Comparison of ENCODE assay signal across 6 mouse cellular contexts in the genomic region with DNA sequence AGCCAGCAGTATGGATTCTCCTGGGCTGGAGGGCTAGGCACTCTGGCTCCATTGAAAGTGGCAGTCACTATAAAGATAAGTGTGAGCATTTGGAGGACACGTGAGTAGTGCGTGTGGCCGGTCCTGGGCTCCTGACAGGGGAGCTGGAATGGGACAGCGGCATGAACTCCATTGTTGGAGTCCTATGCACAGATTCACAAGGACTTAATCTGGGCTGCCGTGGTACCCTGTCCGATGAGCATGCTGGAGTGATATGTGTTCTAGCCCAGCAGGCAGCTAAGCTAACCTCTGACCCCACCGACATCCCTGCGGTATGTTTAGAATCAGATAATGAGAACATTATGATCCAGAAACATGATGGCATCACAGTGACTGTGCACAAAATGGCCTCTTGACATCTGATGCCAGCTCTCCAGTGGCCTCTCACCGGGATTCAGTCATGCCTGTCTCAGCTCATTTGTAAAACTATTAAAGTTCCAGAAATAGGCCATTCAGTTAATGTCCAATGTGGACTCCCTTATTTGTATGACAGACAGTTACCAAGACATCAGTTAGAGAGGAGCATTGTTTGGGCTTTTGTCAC. TPM values are rescaled to one million over a fixed set of nuclear protein-coding genes. Genes with fewer than 3 reads are reported as not detected.
A peak's percentile ranks its signal among the peaks of the same experiment; 100 is the strongest.
DNase-seq lines count a peak whose midpoint lies in the region; ATAC-seq lines count a peak whose summit lies in the region.
"Not testable (repeated sequence)": the region's sequence is repeated elsewhere in the genome, so short reads cannot be mapped to it uniquely, and the experiment has no call there.

No protein-coding gene starts in this region.

- H3K36me3 ChIP-seq in hindbrain, embryonic 10.5 days; midbrain, embryonic 11.5 days (ENCODE audit: control insufficient read depth, insufficient read depth, low read length): not testable (repeated sequence)

- H3K4me2 ChIP-seq in midbrain, embryonic 11.5 days, result not testable (repeated sequence)

- peak; percentile 69 for ATAC-seq in midbrain, embryonic 11.5 days (ENCODE audit: low FRiP score)

- H3K27ac ChIP-seq in hindbrain, embryonic 10.5 days; midbrain, embryonic 11.5 days (ENCODE audit: low read depth, low read length): not testable (repeated sequence)

- WGBS in hindbrain, embryonic 10.5 days, result 45% methylated on average over 9 of the region's 9 CpGs
- 44% methylated on average over 9 of the region's 9 CpGs for WGBS in midbrain, embryonic 11.5 days

- peaks cover 79% of the 10 kb centered on the region for H3K27me3 ChIP-seq in hindbrain, embryonic 10.5 days (ENCODE audit: insufficient read depth, poor library complexity, severe bottlenecking)
- H3K27me3 ChIP-seq in midbrain, embryonic 11.5 days (ENCODE audit: control insufficient read depth, insufficient read depth, low read length), result peaks cover 14% of the 10 kb centered on the region

- H3K4me1 ChIP-seq in hindbrain, embryonic 10.5 days (replicated peaks), result peaks cover 28% of the 10 kb centered on the region
- not testable (repeated sequence) for H3K4me1 ChIP-seq in midbrain, embryonic 11.5 days (ENCODE audit: control insufficient read depth, insufficient read depth, low read length)

- not testable (repeated sequence) for H3K9me3 ChIP-seq in hindbrain, embryonic 10.5 days; midbrain, embryonic 11.5 days (ENCODE audit: control insufficient read depth, low read length)

- H3K4me3 ChIP-seq in hindbrain, embryonic 10.5 days; midbrain, embryonic 11.5 days (ENCODE audit: low read depth, low read length): not testable (repeated sequence)

- DNase-seq in adipocyte (ENCODE audit: low spot score), result peak; percentile 40
- peak; percentile 27 for DNase-seq in gastrocnemius, adult 18-20 months (ENCODE audit: low spot score)
- peak; percentile 29 for DNase-seq in hindbrain, embryonic 10.5 days (ENCODE audit: low spot score)
- DNase-seq in kidney, adult 9 months, result peak; percentile 29
- peak; percentile 88 for DNase-seq in midbrain, embryonic 11.5 days (ENCODE audit: low spot score, missing footprints)
- peak; percentile 36 for DNase-seq in retina, embryonic 14.5 days (ENCODE audit: low spot score)

- not testable (repeated sequence) for H3K9ac ChIP-seq in midbrain, embryonic 11.5 days (ENCODE audit: low read length)

RNA-seq across cellular contexts. Expression of gene Ralgps1, which starts 48.2 kb away (rescaled TPM):
- 1 to 10 TPM; 2.0 to 3.3 TPM for total RNA-seq in gastrocnemius, adult 18-20 months (2021)
- polyA plus RNA-seq in hindbrain, embryonic 10.5 days (2016; fragmentation: Nextera tagmentation; extraction: Ambion mirVana), result 7.5 and 12.2 TPM in 2 replicates
- 13.5 and 13.8 TPM in 2 replicates for polyA plus RNA-seq in midbrain, embryonic 11.5 days (2014; fragmentation: Nextera tagmentation; extraction: Ambion mirVana)

Comparison
In these comparisons a context has a peak if more than half of its experiments do, and no peak if none do; other contexts are left out.
1. DNase-seq: peak in every context shown above with its lines; median percentile 88 in midbrain, embryonic 11.5 days; 40 in adipocyte; 36 in retina, embryonic 14.5 days; 29 in hindbrain, embryonic 10.5 days; 29 in kidney, adult 9 months; 27 in gastrocnemius, adult 18-20 months.